Comparison of ENCODE assay signal across 14 mouse cellular contexts in genomic region chr14:22964796-22965660, GRCm38 (mm10).
DNase-seq lines count a peak whose midpoint lies in the region; ATAC-seq lines count a peak whose summit lies in the region.
"Had no signal": no experiment of that assay in that cellular context is flagged by ENCODE, and none has a peak within 500 bp of the region (broad histone marks: within the 10 kb centered on the region; RNA-seq: fewer than 3 reads in every experiment).

No protein-coding gene starts in this region.

- H3K4me3 ChIP-seq in hindbrain, embryonic 15.5 days, result no peak overlapping the region
- no peak overlapping the region for H3K4me3 ChIP-seq in hindbrain, embryonic 12.5 days
- H3K4me3 ChIP-seq: heart, embryonic 13.5 days; midbrain, embryonic 12.5 days had no signal

- H3K9ac ChIP-seq in hindbrain, embryonic 15.5 days, result no peak overlapping the region
- H3K9ac ChIP-seq in hindbrain, embryonic 12.5 days, result no peak overlapping the region
- H3K9ac ChIP-seq: heart, embryonic 13.5 days; liver, embryonic 14.5 days; midbrain, embryonic 12.5 days had no signal

- H3K4me2 ChIP-seq in hindbrain, embryonic 15.5 days, result no peak overlapping the region
- H3K4me2 ChIP-seq in hindbrain, embryonic 12.5 days (replicated peaks), result no peak overlapping the region
- H3K4me2 ChIP-seq: heart, embryonic 13.5 days; midbrain, embryonic 12.5 days had no signal

- H3K4me1 ChIP-seq in hindbrain, embryonic 15.5 days (replicated peaks), result no peaks in the 10 kb centered on the region
- no peaks in the 10 kb centered on the region for H3K4me1 ChIP-seq in hindbrain, embryonic 12.5 days
- H3K4me1 ChIP-seq: heart, embryonic 13.5 days had no signal

- WGBS in hindbrain, embryonic 15.5 days, result 37% methylated on average over 9 of the region's 9 CpGs
- WGBS in hindbrain, embryonic 12.5 days, result 66% methylated on average over 9 of the region's 9 CpGs

- no peak overlapping the region for H3K27ac ChIP-seq in hindbrain, embryonic 15.5 days (replicated peaks)
- H3K27ac ChIP-seq in hindbrain, embryonic 12.5 days, result no peak overlapping the region
- H3K27ac ChIP-seq: heart, embryonic 13.5 days; kidney, postnatal 0 days; liver, embryonic 14.5 days; midbrain, embryonic 12.5 days had no signal

- DNase-seq in cerebellum, postnatal 14 days, result peak; percentile 8 to 39
- DNase-seq in cerebellum, adult 9-11 months, result no peak
- peak; percentile 30 for DNase-seq in MN1 (ENCODE audit: low spot score)
- DNase-seq in heart, adult 9 months (ENCODE audit: low spot score in 2 of 2), result peak; percentile 36 to 42
- no peak for DNase-seq in ovary, adult 18-20 months (ENCODE audit: low spot score)
- no peak for DNase-seq in layer of hippocampus, adult 11-12 months (ENCODE audit: low spot score)
- DNase-seq: B cell, adult 2 months; cerebellum, adult 9-10 months had no signal

- no peaks in the 10 kb centered on the region for H3K27me3 ChIP-seq in hindbrain, embryonic 15.5 days
- no peaks in the 10 kb centered on the region for H3K27me3 ChIP-seq in hindbrain, embryonic 12.5 days
- H3K27me3 ChIP-seq: heart, embryonic 13.5 days; midbrain, embryonic 12.5 days had no signal

- H3K36me3 ChIP-seq in hindbrain, embryonic 15.5 days, result no peaks in the 10 kb centered on the region
- H3K36me3 ChIP-seq in hindbrain, embryonic 12.5 days, result no peaks in the 10 kb centered on the region
- H3K36me3 ChIP-seq: heart, embryonic 13.5 days; midbrain, embryonic 12.5 days had no signal

- peak; percentile 61 for ATAC-seq in hindbrain, embryonic 15.5 days (ENCODE audit: low FRiP score, low read depth)
- ATAC-seq in hindbrain, embryonic 12.5 days (ENCODE audit: low FRiP score), result no peak

- no peaks in the 10 kb centered on the region for H3K9me3 ChIP-seq in hindbrain, embryonic 15.5 days
- 0 out of 2 replicates have a peak, but pooled peaks cover 4% of the 10 kb centered on the region for H3K9me3 ChIP-seq in hindbrain, embryonic 12.5 days (replicated peaks)
- H3K9me3 ChIP-seq: midbrain, embryonic 12.5 days had no signal

Comparison
In these comparisons a context has a peak if more than half of its experiments do, and no peak if none do; other contexts are left out.
1. DNase-seq: peak in cerebellum, postnatal 14 days (2 of 2), MN1 (single experiment) and heart, adult 9 months (2 of 2); none in cerebellum, adult 9-11 months (single experiment), ovary, adult 18-20 months (single experiment) and layer of hippocampus, adult 11-12 months (single experiment).